ENCODE assay signal across 22 mouse cellular contexts in the genomic region with DNA sequence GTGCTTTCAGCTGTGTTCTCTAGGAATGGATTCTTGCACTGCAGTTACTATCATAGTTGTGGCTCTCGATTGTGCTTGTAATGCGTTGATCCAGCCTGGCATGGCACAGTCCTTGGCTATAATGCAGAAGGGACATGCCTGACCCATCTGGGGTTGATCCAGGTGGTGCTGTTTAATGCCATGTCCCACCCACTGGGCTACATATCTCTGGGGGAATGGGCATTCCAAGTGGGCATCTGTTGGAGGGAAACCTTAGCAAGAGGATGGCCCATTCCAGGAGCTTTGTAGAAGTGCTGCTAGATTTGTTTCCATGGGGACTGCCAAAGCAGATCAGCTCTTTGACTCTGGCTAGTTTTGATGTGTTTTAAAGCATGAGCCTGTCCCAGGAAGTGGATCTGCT.
DNase-seq lines count a peak whose midpoint lies in the region; ATAC-seq lines count a peak whose summit lies in the region.
"Had no signal": no experiment of that assay in that cellular context is flagged by ENCODE, and none has a peak within 500 bp of the region (broad histone marks: within the 10 kb centered on the region; RNA-seq: fewer than 3 reads in every experiment).

No protein-coding gene starts in this region.

- H3K4me1 ChIP-seq in megakaryocyte, embryonic 14.5 days: peaks cover 100% of the 10 kb centered on the region
- H3K4me1 ChIP-seq: heart, embryonic 13.5 days had no signal

- peak overlapping the region; percentile 85 for H3K4me3 ChIP-seq in megakaryocyte, embryonic 14.5 days (replicated peaks)
- H3K4me3 ChIP-seq: embryonic facial prominence, embryonic 15.5 days; erythroblast, embryonic 14.5 days; forebrain, embryonic 10.5 days; forebrain, embryonic 15.5 days; heart, embryonic 13.5 days; hindbrain, embryonic 15.5 days had no signal

- no peaks in the 10 kb centered on the region for H3K27me3 ChIP-seq in megakaryocyte, embryonic 14.5 days (replicated peaks)
- H3K27me3 ChIP-seq: embryonic facial prominence, embryonic 15.5 days; forebrain, embryonic 15.5 days; heart, embryonic 13.5 days; hindbrain, embryonic 15.5 days had no signal

- peaks cover 62% of the 10 kb centered on the region for H3K36me3 ChIP-seq in megakaryocyte, embryonic 14.5 days (replicated peaks; ENCODE audit: low read length)
- H3K36me3 ChIP-seq: embryonic facial prominence, embryonic 15.5 days; forebrain, embryonic 10.5 days; forebrain, embryonic 15.5 days; G1E; heart, embryonic 13.5 days; hindbrain, embryonic 15.5 days had no signal

- peak; percentile 47 for DNase-seq in cerebellum, adult 11 months
- DNase-seq in cerebellum, adult 9-10 months: peak; percentile 71
- DNase-seq in cerebellum, postnatal 25 days: peak; percentile 55
- no peak for DNase-seq in adipocyte (ENCODE audit: low spot score)
- no peak for DNase-seq in right cerebral cortex, postnatal 25 days
- DNase-seq: adrenal gland, postnatal 10 days; B cell, adult 2 months; embryo, embryonic 11 days; gastrocnemius, postnatal 10 days; heart, postnatal 36 days; kidney, adult 11 months had no signal

- no peak for ATAC-seq in cerebellum, adult (ENCODE audit: insufficient number of reproducible peaks, low FRiP score, low TSS enrichment)
- no peak for ATAC-seq in megakaryocyte, adult 5-6 weeks (ENCODE audit: poor library complexity, severe bottlenecking)
- ATAC-seq: CD4-positive, CD25-positive, alpha-beta regulatory T cell, adult 4 months; forebrain, embryonic 15.5 days had no signal

- H3K9me3 ChIP-seq in megakaryocyte, embryonic 14.5 days: no peaks in the 10 kb centered on the region
- H3K9me3 ChIP-seq: embryonic facial prominence, embryonic 15.5 days; forebrain, embryonic 10.5 days; forebrain, embryonic 15.5 days; heart, embryonic 13.5 days; hindbrain, embryonic 15.5 days had no signal

Comparison
In these comparisons a context has a peak if more than half of its experiments do, and no peak if none do; other contexts are left out.
1. DNase-seq: peak in cerebellum, adult 11 months (single experiment), cerebellum, adult 9-10 months (single experiment) and cerebellum, postnatal 25 days (2 of 2); none in adipocyte (single experiment) and right cerebral cortex, postnatal 25 days (single experiment).